ENCODE assay signal across 15 mouse cellular contexts in the genomic region with DNA sequence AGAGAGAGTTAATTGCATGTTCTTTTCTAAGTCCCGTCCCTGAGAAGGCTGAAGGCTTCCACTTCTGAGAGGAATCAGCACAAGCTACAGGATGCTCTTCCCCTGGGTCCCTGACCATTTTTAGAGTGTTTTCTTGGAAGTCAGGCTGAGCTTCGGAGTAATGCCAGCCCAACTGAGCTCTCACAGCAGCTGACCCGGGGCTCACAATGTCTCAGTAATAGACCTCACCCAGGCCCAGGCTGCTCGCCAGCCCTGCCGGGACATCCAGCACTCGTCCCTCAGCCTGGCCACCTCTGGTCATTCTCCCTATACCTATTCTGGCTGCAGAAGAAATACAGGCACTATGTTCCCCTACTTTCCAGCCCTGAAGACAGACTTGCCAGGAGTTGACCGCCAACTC. TPM values are rescaled to one million over a fixed set of nuclear protein-coding genes. Genes with fewer than 3 reads are reported as not detected.
DNase-seq lines count a peak whose midpoint lies in the region; ATAC-seq and TF ChIP-seq lines count a peak whose summit lies in the region.
"Had no signal": no experiment of that assay in that cellular context is flagged by ENCODE, and none has a peak within 500 bp of the region (broad histone marks: within the 10 kb centered on the region; RNA-seq: fewer than 3 reads in every experiment).

No protein-coding gene starts in this region.

- ATAC-seq in heart, embryonic 11.5 days (replicated peaks; ENCODE audit: insufficient number of reproducible peaks, low FRiP score, low TSS enrichment), result no peak
- no peak for ATAC-seq in neural tube, embryonic 15.5 days (ENCODE audit: low FRiP score)
- ATAC-seq: CD4-positive, CD25-positive, alpha-beta regulatory T cell, adult 4 months had no signal

- H3K4me2 ChIP-seq in heart, embryonic 11.5 days, result no peak overlapping the region
- H3K4me2 ChIP-seq in neural tube, embryonic 15.5 days, result no peak overlapping the region
- H3K4me2 ChIP-seq: midbrain, embryonic 12.5 days had no signal

- no peaks in the 10 kb centered on the region for H3K9me3 ChIP-seq in heart, embryonic 11.5 days (replicated peaks; ENCODE audit: control insufficient read depth, low read length)
- no peaks in the 10 kb centered on the region for H3K9me3 ChIP-seq in neural tube, embryonic 15.5 days (replicated peaks)
- H3K9me3 ChIP-seq: midbrain, embryonic 12.5 days had no signal

- no peak for TF ChIP-seq POLR2A in testis, adult 2 months (IDR thresholded peaks at IDR 0.05; ENCODE audit: control insufficient read depth, low read depth, low read length)

- WGBS in heart, embryonic 11.5 days (ENCODE audit: insufficient replicate concordance), result 71% methylated on average over 7 of the region's 7 CpGs
- 76% methylated on average over 7 of the region's 7 CpGs for WGBS in neural tube, embryonic 15.5 days

- H3K27ac ChIP-seq in heart, embryonic 11.5 days (ENCODE audit: low read depth, low read length), result no peak overlapping the region
- H3K27ac ChIP-seq in testis, adult 2 months (ENCODE audit: control insufficient read depth, insufficient read depth, low read depth, low read length), result peak overlapping the region; percentile 51; the same call in 1 of the 2 replicates
- H3K27ac ChIP-seq in neural tube, embryonic 15.5 days (replicated peaks), result no peak overlapping the region
- H3K27ac ChIP-seq: midbrain, embryonic 12.5 days had no signal

- DNase-seq in heart, adult 11 months, result peak; percentile 98
- DNase-seq in right cerebral cortex, adult 18-20 months, result peak; percentile 31
- no peak for DNase-seq in right cerebral cortex, postnatal 25 days
- DNase-seq in gastrocnemius, postnatal 4 days (ENCODE audit: low spot score in 2 of 2), result peak; percentile 55 to 72
- DNase-seq in urinary bladder, postnatal 10 days (ENCODE audit: low spot score), result no peak
- DNase-seq: lung, adult 2 months; spleen, adult 18-20 months had no signal

- H3K27me3 ChIP-seq in heart, embryonic 11.5 days (ENCODE audit: control insufficient read depth, insufficient read depth, low read length), result no peaks in the 10 kb centered on the region
- H3K27me3 ChIP-seq in testis, adult 2 months (ENCODE audit: control insufficient read depth, insufficient read depth, low read length), result no peaks in the 10 kb centered on the region
- H3K27me3 ChIP-seq in neural tube, embryonic 15.5 days (replicated peaks), result no peaks in the 10 kb centered on the region
- H3K27me3 ChIP-seq: midbrain, embryonic 12.5 days had no signal

- H3K4me3 ChIP-seq in heart, embryonic 11.5 days (ENCODE audit: low read depth, low read length), result no peak overlapping the region
- H3K4me3 ChIP-seq in testis, adult 2 months (ENCODE audit: control insufficient read depth, low read depth, low read length), result no peak overlapping the region
- no peak overlapping the region for H3K4me3 ChIP-seq in neural tube, embryonic 15.5 days (replicated peaks)
- H3K4me3 ChIP-seq: midbrain, embryonic 12.5 days had no signal

- H3K9ac ChIP-seq in heart, embryonic 11.5 days (ENCODE audit: low read depth, low read length), result no peak overlapping the region
- H3K9ac ChIP-seq in neural tube, embryonic 15.5 days (replicated peaks), result no peak overlapping the region
- H3K9ac ChIP-seq: midbrain, embryonic 12.5 days had no signal

- H3K36me3 ChIP-seq in heart, embryonic 11.5 days (ENCODE audit: control insufficient read depth, insufficient read depth, low read length), result no peaks in the 10 kb centered on the region
- H3K36me3 ChIP-seq in testis, adult 2 months (ENCODE audit: control insufficient read depth, insufficient read depth, low read length), result no peaks in the 10 kb centered on the region
- H3K36me3 ChIP-seq in neural tube, embryonic 15.5 days, result no peaks in the 10 kb centered on the region
- H3K36me3 ChIP-seq: midbrain, embryonic 12.5 days had no signal

- TF ChIP-seq CTCF in testis, adult 2 months (IDR thresholded peaks at IDR 0.05; ENCODE audit: control insufficient read depth, insufficient read depth, insufficient replicate concordance, low read depth, low read length), result no peak

- H3K4me1 ChIP-seq in heart, embryonic 11.5 days (ENCODE audit: control insufficient read depth, insufficient read depth, low read length), result peaks cover 9% of the 10 kb centered on the region; the same call in 1 of the 2 replicates
- peaks cover 4% of the 10 kb centered on the region for H3K4me1 ChIP-seq in testis, adult 2 months (ENCODE audit: control insufficient read depth, insufficient read depth, low read length)
- H3K4me1 ChIP-seq in neural tube, embryonic 15.5 days, result peaks cover 6% of the 10 kb centered on the region; the same call in 1 of the 2 replicates

RNA-seq across cellular contexts. Expression of a gene that starts 35.7 kb away (rescaled TPM):
- polyA plus RNA-seq in heart, embryonic 11.5 days (2014; fragmentation: Nextera tagmentation; extraction: Ambion mirVana), result not detected in 2 replicates
- not detected for total RNA-seq in gastrocnemius, postnatal 4 days (2021)
- polyA plus RNA-seq in testis, adult 2 months (2012; rRNA removed), result 27.9 and 29.2 TPM in 2 replicates
- polyA plus RNA-seq in neural tube, embryonic 15.5 days (2015; fragmentation: Nextera tagmentation; extraction: Ambion mirVana), result 6.3 TPM in 1 of 2 replicates, not detected in the other
- total RNA-seq: adrenal gland, postnatal 36 days; neutrophil, adult 5-6 weeks had no signal
- polyA plus RNA-seq: CD4-positive, CD25-positive, alpha-beta regulatory T cell, adult 4 months; limb, embryonic 11.5 days; lung, adult 2 months; midbrain, embryonic 12.5 days had no signal

RNA-seq across cellular contexts. Expression of a gene that starts 54.3 kb away (rescaled TPM):
- polyA plus RNA-seq in heart, embryonic 11.5 days (2014; fragmentation: Nextera tagmentation; extraction: Ambion mirVana), result 131 TPM in 2 replicates
- total RNA-seq in gastrocnemius, postnatal 4 days (2021), result 10 to 100 TPM; 49.2 to 51.0 TPM
- polyA plus RNA-seq in testis, adult 2 months (2012; rRNA removed), result 2,841 and 3,160 TPM in 2 replicates
- polyA plus RNA-seq in neural tube, embryonic 15.5 days (2015; fragmentation: Nextera tagmentation; extraction: Ambion mirVana), result 222 and 263 TPM in 2 replicates

Comparison
In these comparisons a context has a peak if more than half of its experiments do, and no peak if none do; other contexts are left out.
1. DNase-seq: peak in heart, adult 11 months (single experiment), right cerebral cortex, adult 18-20 months (single experiment) and gastrocnemius, postnatal 4 days (2 of 2); none in right cerebral cortex, postnatal 25 days (single experiment) and urinary bladder, postnatal 10 days (single experiment).
2. RNA of a gene that starts 54.3 kb away (polyA plus RNA-seq): 2,841 to 3,160 TPM in testis, adult 2 months; 222 to 263 TPM in neural tube, embryonic 15.5 days and 131 TPM in heart, embryonic 11.5 days; every median in the first group is over 10 times any median in the second.